Mouse (Mus musculus): Measurements from ENCODE around the gene Pepd. TPM values are rescaled to one million over a fixed set of nuclear protein-coding genes. Genes with fewer than 3 reads are reported as not detected.
A peak's percentile ranks its signal among the peaks of the same experiment; 100 is the strongest.

Pepd gene
- polyA plus RNA-seq, 1 experiment from 2014 or later, result 58.4 TPM

GRCm38 (mm10) chr7:34988488-34988887, 76.3 kb downstream of the Pepd start:
- Histone ChIP-seq H3K9me3 (ENCODE audit: control insufficient read depth, low read length) (no peaks in the 10 kb centered on the region), H3K9ac (ENCODE audit: low read length) (no peak overlapping the region), H3K27ac (ENCODE audit: low read depth, low read length) (no peak overlapping the region), H3K4me3 (ENCODE audit: low read depth, low read length) (no peak overlapping the region), H3K4me1 (replicated peaks; ENCODE audit: control insufficient read depth, insufficient read depth, low read length) (0 out of 2 replicates have a peak, but pooled peaks cover 2% of the 10 kb centered on the region), H3K27me3 (ENCODE audit: control insufficient read depth, insufficient read depth, low read length) (no peaks in the 10 kb centered on the region), H3K4me2 (ENCODE audit: low read depth, low read length, severe bottlenecking) (no peak overlapping the region), H3K36me3 (ENCODE audit: control insufficient read depth, insufficient read depth, low read length) (no peaks in the 10 kb centered on the region; the same call in 1 of the 2 replicates)
- ATAC-seq (replicated peaks; ENCODE audit: low FRiP score) (no peak), DNase-seq (ENCODE audit: low spot score) (no peak)
- WGBS, result 82% methylated on average over 3 of the region's 3 CpGs

DNA sequence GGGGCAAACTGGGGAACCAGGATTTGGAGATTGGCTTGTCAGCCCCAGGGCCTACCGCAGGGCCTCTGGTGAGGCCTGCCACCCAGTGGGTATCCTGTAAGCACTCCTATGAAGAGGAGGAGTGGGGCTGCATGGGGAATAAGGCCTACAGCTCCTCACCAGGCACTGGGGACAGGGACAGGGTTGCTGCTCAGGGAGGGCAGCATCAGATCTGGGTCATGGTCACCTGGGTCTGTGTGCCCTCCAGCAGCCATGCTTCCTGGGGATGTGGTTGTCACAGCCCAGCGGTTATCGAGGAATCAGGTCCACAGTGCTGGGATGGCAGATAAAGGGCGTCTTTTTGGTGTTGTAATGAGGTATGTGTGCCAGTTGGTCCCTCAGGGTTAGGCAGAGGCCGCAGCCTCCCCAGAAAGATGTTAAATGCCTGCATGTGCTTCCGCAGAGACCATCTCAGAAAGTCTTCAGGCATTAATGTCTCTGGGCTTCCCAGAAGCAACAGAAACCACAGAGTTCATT, 79.6 kb downstream of the Pepd start:
- WGBS, result 86% methylated on average over 6 of the region's 6 CpGs
- ATAC-seq (replicated peaks; ENCODE audit: low FRiP score) (no peak), DNase-seq (ENCODE audit: low spot score) (no peak)
- no peak overlapping the region for H3K4me2 ChIP-seq (ENCODE audit: low read depth, low read length, severe bottlenecking)
- no peak overlapping the region for H3K27ac ChIP-seq (ENCODE audit: low read depth, low read length)
- H3K9ac ChIP-seq (ENCODE audit: low read length), result no peak overlapping the region
- H3K27me3 ChIP-seq (ENCODE audit: control insufficient read depth, insufficient read depth, low read length), result no peaks in the 10 kb centered on the region
- H3K9me3 ChIP-seq (ENCODE audit: control insufficient read depth, low read length), result no peaks in the 10 kb centered on the region
- no peak overlapping the region for H3K4me3 ChIP-seq (ENCODE audit: low read depth, low read length)
- H3K36me3 ChIP-seq (ENCODE audit: control insufficient read depth, insufficient read depth, low read length), result no peaks in the 10 kb centered on the region; the same call in 1 of the 2 replicates
- H3K4me1 ChIP-seq (replicated peaks; ENCODE audit: control insufficient read depth, insufficient read depth, low read length), result 0 out of 2 replicates have a peak, but pooled peaks cover 2% of the 10 kb centered on the region

DNA sequence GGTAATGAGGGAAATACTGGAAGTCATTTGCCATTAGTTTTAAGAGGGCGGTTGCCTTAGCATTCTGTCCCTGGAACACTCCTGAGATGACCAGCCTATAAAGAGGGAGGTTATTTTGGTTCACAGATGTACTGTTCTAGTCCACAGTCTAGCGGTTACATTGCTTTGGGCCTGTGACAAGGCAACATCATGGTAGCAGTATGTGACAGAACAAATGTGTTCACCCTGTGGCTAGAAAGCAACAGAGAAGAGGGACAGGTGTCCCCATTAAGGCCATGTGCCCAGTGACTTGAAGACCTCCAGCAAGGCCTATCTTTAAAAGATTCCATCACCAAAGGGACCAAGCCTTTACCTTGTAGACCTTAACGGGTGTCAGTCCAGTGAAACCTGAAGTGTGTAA, 80.6 kb downstream of the Pepd start:
- DNase-seq (ENCODE audit: low spot score) (no peak), ATAC-seq (replicated peaks; ENCODE audit: low FRiP score) (no peak)
- no peak overlapping the region for H3K9ac ChIP-seq (ENCODE audit: low read length)
- WGBS, result 93% methylated on average over 3 of the region's 3 CpGs
- no peak overlapping the region for H3K4me3 ChIP-seq (ENCODE audit: low read depth, low read length)
- no peaks in the 10 kb centered on the region for H3K27me3 ChIP-seq (ENCODE audit: control insufficient read depth, insufficient read depth, low read length)
- no peaks in the 10 kb centered on the region for H3K9me3 ChIP-seq (ENCODE audit: control insufficient read depth, low read length)
- no peak overlapping the region for H3K27ac ChIP-seq (ENCODE audit: low read depth, low read length)
- H3K4me1 ChIP-seq (replicated peaks; ENCODE audit: control insufficient read depth, insufficient read depth, low read length), result no peaks in the 10 kb centered on the region
- no peaks in the 10 kb centered on the region; the same call in 1 of the 2 replicates for H3K36me3 ChIP-seq (ENCODE audit: control insufficient read depth, insufficient read depth, low read length)
- H3K4me2 ChIP-seq (ENCODE audit: low read depth, low read length, severe bottlenecking), result no peak overlapping the region

- Histone ChIP-seq H3K36me3 (ENCODE audit: control insufficient read depth, insufficient read depth, low read length) (no peaks in the 10 kb centered on the region), H3K4me1 (replicated peaks; ENCODE audit: control insufficient read depth, insufficient read depth, low read length) (no peaks in the 10 kb centered on the region), H3K27me3 (ENCODE audit: control insufficient read depth, insufficient read depth, low read length) (no peaks in the 10 kb centered on the region), H3K27ac (ENCODE audit: low read depth, low read length) (no peak overlapping the region), H3K9ac (ENCODE audit: low read length) (no peak overlapping the region), H3K9me3 (ENCODE audit: control insufficient read depth, low read length) (no peaks in the 10 kb centered on the region), H3K4me2 (ENCODE audit: low read depth, low read length, severe bottlenecking) (no peak overlapping the region), H3K4me3 (ENCODE audit: low read depth, low read length) (no peak overlapping the region)
- WGBS, result 79% methylated on average over 7 of the region's 7 CpGs
- DNase-seq (ENCODE audit: low spot score) (no peak), ATAC-seq (replicated peaks; ENCODE audit: low FRiP score) (no peak)
These were observed 83.9 kb downstream of the Pepd start for GRCm38 (mm10) chr7:34995872-34996662.

DNA sequence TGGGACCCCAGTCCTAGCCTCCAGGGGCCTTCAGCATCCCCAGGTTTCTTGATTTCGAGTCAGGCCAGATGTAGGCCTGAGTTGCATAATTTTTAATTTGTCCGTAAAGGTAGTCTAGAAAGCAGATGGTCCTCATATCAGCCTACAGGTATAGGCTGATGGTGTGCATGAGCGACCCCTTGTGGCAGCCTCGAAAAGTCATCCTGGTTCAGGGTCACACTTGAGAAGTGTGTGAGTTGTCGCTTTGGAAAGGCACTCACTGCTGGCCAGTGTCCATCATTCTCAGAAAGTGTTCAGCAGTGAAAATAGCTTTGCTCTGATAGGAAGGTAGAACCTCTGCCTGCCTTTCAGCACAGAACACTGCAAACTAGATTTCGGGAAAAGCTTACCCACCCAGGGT, 88.7 kb downstream of the Pepd start:
- no peak overlapping the region for H3K4me3 ChIP-seq (ENCODE audit: low read depth, low read length)
- H3K27ac ChIP-seq (ENCODE audit: low read depth, low read length), result no peak overlapping the region
- DNase-seq (ENCODE audit: low spot score), result peak; percentile 68
- H3K9me3 ChIP-seq (ENCODE audit: control insufficient read depth, low read length), result no peaks in the 10 kb centered on the region
- H3K9ac ChIP-seq (ENCODE audit: low read length), result no peak overlapping the region
- no peaks in the 10 kb centered on the region for H3K36me3 ChIP-seq (ENCODE audit: control insufficient read depth, insufficient read depth, low read length)
- 42% methylated on average over 6 of the region's 6 CpGs for WGBS
- H3K4me1 ChIP-seq (replicated peaks; ENCODE audit: control insufficient read depth, insufficient read depth, low read length), result no peaks in the 10 kb centered on the region; the same call in 1 of the 2 replicates
- no peak overlapping the region for H3K4me2 ChIP-seq (ENCODE audit: low read depth, low read length, severe bottlenecking)
- no peaks in the 10 kb centered on the region for H3K27me3 ChIP-seq (ENCODE audit: control insufficient read depth, insufficient read depth, low read length)
- no peak for ATAC-seq (replicated peaks; ENCODE audit: low FRiP score)

DNA sequence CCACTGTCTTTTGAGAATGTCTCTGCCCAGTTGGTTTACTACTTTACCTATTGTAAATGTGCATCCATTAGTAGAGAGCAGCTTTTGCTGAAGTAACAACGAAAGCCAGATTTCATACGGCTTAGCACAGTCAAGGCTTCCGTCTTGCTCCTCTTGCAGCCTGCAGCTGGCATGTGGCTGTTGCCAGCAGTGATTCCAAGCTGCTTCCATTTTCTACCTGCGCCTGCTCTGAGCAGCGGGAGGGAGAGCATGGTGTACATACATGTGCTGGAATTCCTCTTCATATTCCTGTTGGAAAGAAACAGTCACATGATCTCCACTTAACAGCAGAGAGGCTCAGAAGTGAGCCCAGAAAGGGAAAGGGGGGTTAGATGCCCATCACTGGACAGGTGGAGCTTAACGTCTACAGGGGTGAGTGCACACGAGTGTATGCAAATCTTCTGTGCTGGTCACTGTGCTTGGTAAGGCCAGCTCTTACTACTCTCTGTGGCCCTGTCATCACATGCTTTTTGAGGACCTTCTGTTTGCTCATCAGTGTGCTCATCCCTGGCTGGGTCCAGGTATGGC, 91.1 kb downstream of the Pepd start:
- 70% methylated on average over 7 of the region's 7 CpGs for WGBS
- Histone ChIP-seq H3K4me3 (ENCODE audit: low read depth, low read length) (no peak overlapping the region), H3K9ac (ENCODE audit: low read length) (no peak overlapping the region), H3K4me1 (replicated peaks; ENCODE audit: control insufficient read depth, insufficient read depth, low read length) (no peaks in the 10 kb centered on the region; the same call in 1 of the 2 replicates), H3K4me2 (ENCODE audit: low read depth, low read length, severe bottlenecking) (no peak overlapping the region), H3K27ac (ENCODE audit: low read depth, low read length) (no peak overlapping the region), H3K9me3 (ENCODE audit: control insufficient read depth, low read length) (no peaks in the 10 kb centered on the region), H3K27me3 (ENCODE audit: control insufficient read depth, insufficient read depth, low read length) (no peaks in the 10 kb centered on the region), H3K36me3 (ENCODE audit: control insufficient read depth, insufficient read depth, low read length) (no peaks in the 10 kb centered on the region)
- ATAC-seq (replicated peaks; ENCODE audit: low FRiP score) (no peak), DNase-seq (ENCODE audit: low spot score) (no peak)

GRCm38 (mm10) chr7:35006661-35007060, 94.5 kb downstream of the Pepd start:
- no peaks in the 10 kb centered on the region for H3K9me3 ChIP-seq (ENCODE audit: control insufficient read depth, low read length)
- H3K4me1 ChIP-seq (replicated peaks; ENCODE audit: control insufficient read depth, insufficient read depth, low read length), result no peaks in the 10 kb centered on the region; the same call in 1 of the 2 replicates
- H3K9ac ChIP-seq (ENCODE audit: low read length), result no peak overlapping the region
- no peak overlapping the region for H3K4me2 ChIP-seq (ENCODE audit: low read depth, low read length, severe bottlenecking)
- no peak overlapping the region for H3K27ac ChIP-seq (ENCODE audit: low read depth, low read length)
- no peak for ATAC-seq (replicated peaks; ENCODE audit: low FRiP score)
- H3K27me3 ChIP-seq (ENCODE audit: control insufficient read depth, insufficient read depth, low read length), result no peaks in the 10 kb centered on the region
- 83% methylated on average over 7 of the region's 7 CpGs for WGBS
- H3K36me3 ChIP-seq (ENCODE audit: control insufficient read depth, insufficient read depth, low read length), result no peaks in the 10 kb centered on the region
- no peak overlapping the region for H3K4me3 ChIP-seq (ENCODE audit: low read depth, low read length)
- DNase-seq (ENCODE audit: low spot score), result no peak

DNA sequence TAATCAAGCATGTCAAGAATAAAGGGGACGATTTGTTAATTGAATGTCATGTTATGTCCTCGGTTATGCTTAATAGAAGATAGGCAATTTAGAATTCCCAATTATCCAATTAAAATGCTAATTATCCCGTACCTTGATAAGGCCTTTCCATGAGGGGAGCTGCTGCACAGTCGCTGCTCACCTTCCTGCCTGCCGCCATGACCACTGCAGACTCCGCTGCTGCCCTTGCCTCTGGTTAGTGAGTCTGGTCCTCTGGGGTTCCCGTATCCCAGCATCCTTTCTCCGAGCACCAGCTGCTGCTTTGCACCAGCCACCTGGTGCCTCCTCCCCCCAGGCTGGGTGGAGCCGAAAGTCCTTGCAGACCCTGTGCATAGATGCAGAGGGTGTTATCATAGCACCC, 101.0 kb downstream of the Pepd start:
- DNase-seq (ENCODE audit: low spot score), result no peak
- Histone ChIP-seq H3K9me3 (ENCODE audit: control insufficient read depth, low read length) (no peaks in the 10 kb centered on the region), H3K4me2 (ENCODE audit: low read depth, low read length, severe bottlenecking) (no peak overlapping the region), H3K9ac (ENCODE audit: low read length) (no peak overlapping the region), H3K4me1 (replicated peaks; ENCODE audit: control insufficient read depth, insufficient read depth, low read length) (no peaks in the 10 kb centered on the region), H3K27me3 (ENCODE audit: control insufficient read depth, insufficient read depth, low read length) (no peaks in the 10 kb centered on the region), H3K36me3 (ENCODE audit: control insufficient read depth, insufficient read depth, low read length) (no peaks in the 10 kb centered on the region), H3K4me3 (ENCODE audit: low read depth, low read length) (no peak overlapping the region), H3K27ac (ENCODE audit: low read depth, low read length) (no peak overlapping the region)
- WGBS, result 67% methylated on average over 9 of the region's 9 CpGs
- no peak for ATAC-seq (replicated peaks; ENCODE audit: low FRiP score)
